Mouse (Mus musculus) lung, embryonic 14.5 days (tissue): ENCODE results near the gene Fam110c. TPM values are rescaled to one million over a fixed set of nuclear protein-coding genes. Genes with fewer than 3 reads are reported as not detected.
A peak's percentile ranks its signal among the peaks of the same experiment; 100 is the strongest.
"Not testable (repeated sequence)": the region's sequence is repeated elsewhere in the genome, so short reads cannot be mapped to it uniquely, and the experiment has no call there.

Experiments used
- ATAC-seq: fragments of 200-750 bp; cut with Nextera tagmentation; 2 replicates; pipeline ENCODE4 v1.8.0; 2017; ENCODE audit warnings: mild to moderate bottlenecking, moderate TSS enrichment, moderate library complexity; ENCODE audit not compliant: insufficient read depth
- DNase-seq: peaks from one replicate; pipeline ENCODE4 v3.0.0-alpha.2; 2015
- H3K27ac ChIP-seq: fragments of 300-500 bp; sonication (generic); 2 replicates; pipeline ENCODE4 v1.5.1; 2014; ENCODE audit warnings: low read depth, mild to moderate bottlenecking, moderate library complexity
- H3K27me3 ChIP-seq: fragments of 300-500 bp; sonication (generic); 2 replicates; pipeline ENCODE4 v1.6.1; 2014; ENCODE audit warnings: low read length, control low read depth; ENCODE audit not compliant: insufficient read depth
- H3K36me3 ChIP-seq: fragments of 300-500 bp; sonication (generic); 2 replicates; pipeline ENCODE4 v1.6.1; 2014; ENCODE audit warnings: control low read depth; ENCODE audit not compliant: insufficient read depth
- H3K4me1 ChIP-seq: fragments of 300-500 bp; sonication (generic); 2 replicates; pipeline ENCODE4 v1.6.1; 2014; ENCODE audit warnings: antibody characterized with exemption, control low read depth; ENCODE audit not compliant: insufficient read depth
- H3K4me2 ChIP-seq: fragments of 300-500 bp; sonication (generic); 2 replicates; pipeline ENCODE4 v1.6.1; 2014; ENCODE audit warnings: mild to moderate bottlenecking
- H3K4me3 ChIP-seq: fragments of 300-500 bp; sonication (generic); 2 replicates; pipeline ENCODE4 v1.5.1; 2014; ENCODE audit warnings: low read depth, low read length
- H3K9ac ChIP-seq: fragments of 300-500 bp; sonication (generic); 2 replicates; pipeline ENCODE4 v1.6.1; 2014
- H3K9me3 ChIP-seq: fragments of 300-500 bp; sonication (generic); 2 replicates; pipeline ENCODE4 v1.6.1; 2016; ENCODE audit warnings: low read depth, low read length, control low read depth
- CTCF ChIP-seq: IDR thresholded peaks from 2 replicates; pipeline ENCODE4 v1.5.1; 2016; ENCODE audit warnings: antibody characterized with exemption, low read depth
- WGBS: fragments of 180-500 bp; shearing (Covaris S2); extraction: QIAGEN DNeasy Blood & Tissue Kit; methylation state at CpG from one replicate; pipeline ENCODE4 v1.1.7; 2014; 5-methylcytosine and 5-hydroxymethylcytosine counted together
- polyA plus RNA-seq: library from polyadenylated mRNA; unstranded; fragments of >200 nt; fragmentation: Nextera tagmentation; extraction: Ambion mirVana; gene quantifications from 2 replicates; pipeline ENCODE4 v1.2.1, GENCODE M21; 2014

Fam110c gene
- 1.9 and 2.1 TPM in 2 replicates for polyA plus RNA-seq

GRCm38 (mm10) chr12:31073412-31074354 lies at the start of gene Fam110c:
Gene Fam110c (plus strand): TSS chr12:31073861.
- peak within 1 kb of the TSS; percentile 32 for H3K9ac ChIP-seq
- H3K27ac ChIP-seq = no peak within 1 kb of the TSS
- peak; percentile 67 for DNase-seq
- H3K36me3 ChIP-seq = no peaks in the 10 kb centered on the region
- peak within 1 kb of the TSS; percentile 97 for H3K4me2 ChIP-seq
- peaks cover 3% of the 10 kb centered on the region; the same call in 1 of the 2 replicates for H3K4me1 ChIP-seq
- 1% methylated on average over 50 of the region's 50 CpGs for WGBS
- H3K27me3 ChIP-seq = peaks cover 41% of the 10 kb centered on the region
- peak within 1 kb of the TSS; percentile 55 for H3K4me3 ChIP-seq
- ATAC-seq = peak; percentile 82
- no peaks in the 10 kb centered on the region for H3K9me3 ChIP-seq
- TF ChIP-seq CTCF = no peak

GRCm38 (mm10) chr12:31026423-31026822 lies 47.2 kb upstream of the Fam110c start:
- TF ChIP-seq CTCF = no peak
- H3K4me1 ChIP-seq = peaks cover 18% of the 10 kb centered on the region
- no peaks in the 10 kb centered on the region for H3K36me3 ChIP-seq
- H3K27me3 ChIP-seq = no peaks in the 10 kb centered on the region
- H3K4me2 ChIP-seq = no peak overlapping the region
- ATAC-seq (peak; percentile 95), DNase-seq (peak; percentile 98)
- no peaks in the 10 kb centered on the region for H3K9me3 ChIP-seq
- H3K9ac ChIP-seq = no peak overlapping the region
- 8% methylated on average over 7 of the region's 7 CpGs for WGBS
- no peak overlapping the region for H3K27ac ChIP-seq
- H3K4me3 ChIP-seq = no peak overlapping the region

- no peaks in the 10 kb centered on the region for H3K36me3 ChIP-seq
- no peaks in the 10 kb centered on the region for H3K9me3 ChIP-seq
- no peak overlapping the region for H3K4me2 ChIP-seq
- H3K9ac ChIP-seq = no peak overlapping the region
- ATAC-seq = no peak
- DNase-seq = no peak
- 77% methylated on average over 4 of the region's 4 CpGs for WGBS
- no peak for TF ChIP-seq CTCF
- H3K27ac ChIP-seq = no peak overlapping the region
- H3K4me3 ChIP-seq = no peak overlapping the region
- no peaks in the 10 kb centered on the region for H3K4me1 ChIP-seq
- H3K27me3 ChIP-seq = no peaks in the 10 kb centered on the region
Measured at GRCm38 (mm10) chr12:31052066-31052465, 21.6 kb upstream of the Fam110c start.

GRCm38 (mm10) chr12:31056291-31056864 lies 17.3 kb upstream of the Fam110c start:
- no peak for ATAC-seq
- H3K4me3 ChIP-seq = no peak overlapping the region
- H3K27me3 ChIP-seq = no peaks in the 10 kb centered on the region
- H3K9me3 ChIP-seq = no peaks in the 10 kb centered on the region
- no peak overlapping the region for H3K9ac ChIP-seq
- H3K27ac ChIP-seq = no peak overlapping the region
- WGBS = 34% methylated on average over 6 of the region's 6 CpGs
- H3K4me2 ChIP-seq = no peak overlapping the region
- H3K4me1 ChIP-seq = no peaks in the 10 kb centered on the region
- TF ChIP-seq CTCF = no peak
- no peak for DNase-seq
- no peaks in the 10 kb centered on the region for H3K36me3 ChIP-seq

GRCm38 (mm10) chr12:31059393-31059853 lies 14.2 kb upstream of the Fam110c start:
- no peak for TF ChIP-seq CTCF
- Histone ChIP-seq H3K9ac (no peak overlapping the region), H3K4me2 (0 out of 2 replicates have a peak overlapping the region, but pooled peaks have one; percentile 12), H3K9me3 (no peaks in the 10 kb centered on the region), H3K27me3 (no peaks in the 10 kb centered on the region), H3K4me1 (no peaks in the 10 kb centered on the region), H3K27ac (no peak overlapping the region), H3K4me3 (no peak overlapping the region), H3K36me3 (no peaks in the 10 kb centered on the region)
- ATAC-seq (no peak), DNase-seq (peak; percentile 34)
- 34% methylated on average over 8 of the region's 8 CpGs for WGBS

GRCm38 (mm10) chr12:31060245-31060644 lies 13.4 kb upstream of the Fam110c start:
- H3K36me3 ChIP-seq = no peaks in the 10 kb centered on the region
- H3K27ac ChIP-seq = no peak overlapping the region
- no peak overlapping the region for H3K9ac ChIP-seq
- H3K4me3 ChIP-seq = no peak overlapping the region
- no peaks in the 10 kb centered on the region for H3K9me3 ChIP-seq
- ATAC-seq = no peak
- DNase-seq = no peak
- H3K27me3 ChIP-seq = no peaks in the 10 kb centered on the region
- H3K4me1 ChIP-seq = no peaks in the 10 kb centered on the region
- no peak for TF ChIP-seq CTCF
- WGBS = 63% methylated on average over 8 of the region's 8 CpGs
- no peak overlapping the region for H3K4me2 ChIP-seq

- DNase-seq (no peak), ATAC-seq (no peak)
- Histone ChIP-seq H3K9me3 (no peaks in the 10 kb centered on the region), H3K4me1 (no peaks in the 10 kb centered on the region), H3K36me3 (no peaks in the 10 kb centered on the region), H3K9ac (no peak overlapping the region), H3K27ac (no peak overlapping the region), H3K4me2 (no peak overlapping the region), H3K27me3 (peaks cover 38% of the 10 kb centered on the region), H3K4me3 (no peak overlapping the region)
- 73% methylated on average over 5 of the region's 5 CpGs for WGBS
- TF ChIP-seq CTCF = no peak
Measured at GRCm38 (mm10) chr12:31071222-31071621, 2.4 kb upstream of the Fam110c start.

GRCm38 (mm10) chr12:31074355-31074786 lies 710 bp downstream of the Fam110c start:
- H3K27ac ChIP-seq, H3K36me3 ChIP-seq: not testable (repeated sequence)
- 1% methylated on average over 13 of the region's 18 CpGs for WGBS

More at GRCm38 (mm10) chr12:31074355-31074786, 710 bp downstream of the Fam110c start:
- peak overlapping the region; percentile 97 for H3K4me2 ChIP-seq
- H3K4me1 ChIP-seq, DNase-seq, H3K9me3 ChIP-seq: not testable (repeated sequence)
- ATAC-seq = peak; percentile 32
- peak overlapping the region; percentile 32 for H3K9ac ChIP-seq
- H3K27me3 ChIP-seq = peaks cover 41% of the 10 kb centered on the region
- H3K4me3 ChIP-seq = peak overlapping the region; percentile 55
